Mouse (Mus musculus) brain, embryonic 14.5 days (tissue): ENCODE results near the gene H2-DMa. TPM values are rescaled to one million over a fixed set of nuclear protein-coding genes. Genes with fewer than 3 reads are reported as not detected.
A peak's percentile ranks its signal among the peaks of the same experiment; 100 is the strongest.

Experiments
- DNase-seq: peaks from one replicate; pipeline ENCODE4 v3.0.0-alpha.2; 2011; ENCODE audit warnings: low read depth
- CTCF ChIP-seq: fragments of 200-500 bp; IDR thresholded peaks from 2 replicates; pipeline ENCODE4 v1.5.1; 2012; ENCODE audit warnings: inconsistent platforms, mild to moderate bottlenecking, moderate library complexity, borderline replicate concordance; ENCODE audit not compliant: insufficient read depth, insufficient read length; ENCODE audit errors: extremely low read depth
- POLR2A ChIP-seq: fragments of 200-500 bp; IDR thresholded peaks from 2 replicates; pipeline ENCODE4 v1.6.1; 2012; ENCODE audit warnings: mild to moderate bottlenecking, inconsistent platforms, borderline replicate concordance; ENCODE audit not compliant: poor library complexity, insufficient read depth, insufficient read length, severe bottlenecking; ENCODE audit errors: extremely low read depth
- polyA plus RNA-seq: library from polyadenylated mRNA; depleted of rRNA; stranded (reverse); fragments of >200 nt; gene quantifications from 2 replicates; pipeline ENCODE4 v1.2.3, GENCODE M21; 2012

Gene H2-DMa
- polyA plus RNA-seq, 1 experiment = 16.4 TPM

DNA sequence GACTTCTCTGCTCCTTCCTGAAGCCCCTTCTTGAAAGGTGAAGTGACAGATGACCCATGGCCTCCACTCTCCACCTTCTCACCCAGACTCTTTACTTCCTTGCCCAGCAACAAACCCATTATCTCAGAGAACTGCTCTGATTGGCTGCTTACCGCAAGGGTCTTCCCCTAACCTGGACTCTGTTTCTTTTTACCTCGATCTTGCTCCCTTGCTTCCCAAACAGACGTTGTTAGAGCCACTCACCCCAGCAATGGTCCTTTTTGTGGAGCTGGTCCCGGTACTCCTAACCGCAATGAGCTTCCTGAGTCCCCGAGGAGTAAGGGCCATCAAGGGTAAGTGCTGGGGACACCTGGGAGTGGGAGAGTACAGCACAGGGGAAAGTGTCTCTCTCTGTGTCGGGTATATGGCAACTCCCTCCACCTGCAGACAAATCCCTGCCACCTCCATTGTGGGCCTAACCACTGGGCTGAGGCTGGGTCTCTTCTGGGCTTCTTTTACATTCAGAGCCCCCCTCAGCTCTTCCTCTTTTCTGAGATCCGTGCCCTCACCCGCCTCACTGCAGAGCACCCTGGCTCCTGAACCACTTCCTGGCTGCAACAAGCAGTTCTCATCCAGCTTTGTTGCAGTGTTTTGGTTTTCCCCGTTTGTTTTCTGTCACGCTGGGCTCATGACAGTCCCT is 27.0 kb upstream of the H2-DMa start, which contains the start of gene H2-Oa:
TSS of gene H2-Oa (plus strand) at position 144 of the 679 bp plus-strand sequence.
- DNase-seq = no peak
- no peak for TF ChIP-seq POLR2A
- TF ChIP-seq CTCF = no peak

DNA sequence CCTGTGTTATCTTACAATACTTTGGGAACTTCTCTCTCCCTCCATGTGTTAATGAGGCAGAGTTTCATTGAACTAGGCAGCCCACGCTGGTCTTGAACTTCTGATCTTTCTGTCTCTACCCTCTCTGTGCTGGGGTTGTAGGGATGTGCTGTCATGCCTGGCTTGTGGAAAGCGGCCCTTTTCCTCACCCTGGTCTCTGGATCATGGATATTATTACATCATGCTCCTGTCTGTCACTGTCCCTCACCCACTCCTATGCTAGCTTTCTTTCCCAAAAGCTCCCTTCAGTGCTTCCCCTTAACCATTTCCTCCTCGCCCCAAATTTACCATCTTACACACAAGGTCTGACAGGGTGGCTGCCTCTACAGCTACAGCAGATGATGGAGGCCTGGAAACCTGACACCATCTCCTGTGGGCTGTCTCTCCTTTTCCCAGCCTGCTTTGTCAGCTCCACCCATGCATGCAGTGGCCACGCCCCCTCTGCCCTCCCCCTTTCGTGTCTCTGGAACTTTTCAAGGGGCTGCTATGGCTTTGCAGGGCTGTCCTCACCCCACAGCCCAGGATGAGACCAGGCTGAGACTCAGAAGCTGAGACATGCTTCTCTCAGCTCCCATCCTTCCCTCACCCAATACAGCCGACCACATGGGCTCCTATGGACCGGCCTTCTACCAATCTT is 26.0 kb upstream of the H2-DMa start:
- DNase-seq = peak; percentile 50
- TF ChIP-seq CTCF (no peak), POLR2A (no peak)

DNA sequence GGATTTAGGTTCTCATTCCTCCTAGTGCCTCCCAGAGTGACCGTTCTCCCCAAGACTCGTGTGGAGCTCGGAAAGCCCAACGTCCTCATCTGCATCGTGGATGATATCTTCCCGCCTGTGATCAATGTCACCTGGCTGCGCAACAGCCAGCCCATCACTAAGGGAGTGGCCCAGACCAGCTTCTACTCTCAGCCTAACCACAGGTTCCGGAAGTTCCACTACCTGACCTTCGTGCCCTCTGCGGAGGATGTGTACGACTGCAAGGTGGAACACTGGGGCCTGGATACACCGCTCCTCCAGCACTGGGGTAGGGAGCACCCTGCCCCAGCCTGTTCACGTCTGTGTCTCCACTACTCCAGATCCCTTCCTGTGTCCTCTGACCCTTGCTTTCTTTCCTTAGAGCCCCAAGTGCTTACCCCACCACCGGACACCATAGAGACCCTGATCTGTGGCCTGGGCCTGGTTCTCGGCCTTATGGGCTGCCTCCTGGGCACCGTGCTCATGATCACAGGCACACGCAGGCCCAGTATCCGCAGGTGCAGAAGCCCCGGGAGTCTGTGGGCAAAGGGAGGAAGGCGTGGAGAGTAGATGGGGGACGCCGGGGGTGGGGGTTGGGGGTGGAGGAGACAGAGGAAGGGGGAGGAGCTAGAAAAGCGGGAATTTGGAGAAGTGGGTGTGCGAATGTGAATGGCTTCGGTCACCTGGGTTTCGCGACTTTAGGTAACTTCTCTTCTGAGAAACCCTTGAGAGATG is 24.9 kb upstream of the H2-DMa start:
- TF ChIP-seq CTCF (no peak), POLR2A (no peak)
- DNase-seq = no peak

DNA sequence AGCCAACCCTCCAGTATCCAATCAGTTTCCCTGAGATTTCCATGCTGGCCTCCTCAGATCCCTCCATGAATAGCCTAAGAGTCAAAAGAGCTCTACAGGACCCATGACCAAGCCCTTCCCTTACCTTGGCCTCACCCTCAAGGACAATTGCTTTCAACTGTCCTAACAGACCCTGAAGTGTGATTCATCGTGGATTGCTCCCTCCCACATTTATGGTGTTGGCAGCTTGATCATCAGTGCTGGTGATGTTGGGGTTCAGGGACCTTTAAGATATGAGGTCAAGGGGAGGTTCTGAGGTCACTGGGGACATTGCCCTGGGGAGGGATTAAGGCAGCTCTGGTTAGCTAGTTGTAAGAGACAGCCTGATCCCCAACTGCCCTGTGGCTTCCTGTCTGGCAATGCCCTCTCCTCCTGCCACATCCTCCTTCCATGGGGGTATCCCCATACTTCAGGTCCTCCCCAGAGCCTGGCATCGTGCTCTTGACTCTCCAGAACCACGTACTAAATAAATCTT is 22.8 kb upstream of the H2-DMa start:
- no peak for DNase-seq
- TF ChIP-seq CTCF (no peak), POLR2A (no peak)

DNA sequence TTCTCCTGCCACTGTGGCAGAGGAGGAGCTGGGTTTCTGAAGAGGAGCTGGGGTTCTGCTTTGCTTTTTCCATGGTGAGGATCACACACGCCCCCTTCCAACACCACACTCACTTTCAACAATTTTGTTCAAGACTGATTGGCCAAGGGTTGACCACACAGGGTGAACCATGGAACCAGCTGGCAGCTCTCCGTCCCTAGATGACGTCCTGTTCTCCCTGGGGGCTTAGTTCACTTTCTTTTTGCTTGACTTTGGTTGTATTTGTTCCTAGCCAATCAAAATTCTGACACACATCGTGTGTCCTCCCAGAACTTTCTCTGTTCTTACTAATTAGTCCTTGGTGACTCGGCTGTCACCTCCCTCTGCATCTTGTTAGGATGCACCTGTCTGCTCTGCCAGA is 22.1 kb upstream of the H2-DMa start:
- no peak for DNase-seq
- TF ChIP-seq CTCF (no peak), POLR2A (no peak)

DNA sequence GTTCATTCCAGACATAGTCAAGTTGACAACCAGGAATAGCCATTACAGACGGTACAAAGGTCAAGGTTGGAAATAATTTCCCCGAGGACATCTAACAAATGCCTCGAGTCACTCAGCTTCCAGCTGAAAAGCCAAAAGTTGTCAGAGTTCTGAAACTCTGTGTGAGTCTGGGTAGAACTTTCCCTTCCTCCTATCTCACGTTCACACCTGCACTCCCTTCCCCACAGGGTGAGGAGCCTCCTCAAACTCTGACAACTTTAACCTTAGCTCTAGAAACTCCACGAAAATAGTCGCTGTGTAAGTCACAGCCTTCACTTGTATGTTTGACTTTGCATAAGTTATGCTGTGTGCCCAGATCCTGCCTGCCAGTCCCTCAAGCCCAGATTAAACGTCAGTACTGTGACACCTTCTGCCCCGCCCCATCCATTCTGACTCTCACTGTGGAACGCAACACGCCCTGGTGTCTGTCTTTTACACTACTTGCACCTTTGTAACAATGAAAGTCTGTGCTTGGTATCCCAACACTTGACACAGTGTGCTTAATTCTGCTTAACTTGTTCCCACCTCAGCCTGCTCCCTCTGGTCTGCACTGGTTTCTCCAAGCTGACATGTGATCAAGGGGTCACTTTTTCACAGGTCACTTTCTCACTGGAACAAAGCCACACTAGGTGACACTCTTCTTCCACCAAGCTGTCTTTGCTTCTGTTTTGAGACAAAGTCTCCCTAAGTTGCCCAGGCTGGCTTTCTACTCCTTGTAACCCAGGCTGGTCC is 20.4 kb upstream of the H2-DMa start:
- no peak for DNase-seq
- no peak for TF ChIP-seq POLR2A
- no peak for TF ChIP-seq CTCF

DNA sequence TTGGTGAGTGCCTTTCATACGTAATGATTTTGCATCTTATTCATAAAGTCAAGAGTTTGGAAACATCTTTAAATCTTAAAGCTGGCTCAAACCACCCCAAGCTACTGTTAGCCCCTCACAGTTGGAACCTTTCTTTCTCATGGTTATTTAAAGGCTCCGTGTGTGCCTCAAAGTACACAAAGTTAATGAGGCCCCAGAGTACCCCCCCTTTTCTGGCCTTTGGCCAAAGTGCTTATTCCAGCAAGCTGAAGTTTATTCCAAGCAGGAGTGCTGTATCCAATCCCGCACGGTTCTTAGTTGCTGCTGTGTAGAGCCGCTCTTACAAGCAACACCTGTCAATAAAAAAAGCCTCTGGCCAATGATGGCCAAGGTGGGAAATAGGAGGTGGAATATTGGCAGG is 19.8 kb upstream of the H2-DMa start:
- TF ChIP-seq CTCF (no peak), POLR2A (no peak)
- DNase-seq = peak; percentile 68

DNA sequence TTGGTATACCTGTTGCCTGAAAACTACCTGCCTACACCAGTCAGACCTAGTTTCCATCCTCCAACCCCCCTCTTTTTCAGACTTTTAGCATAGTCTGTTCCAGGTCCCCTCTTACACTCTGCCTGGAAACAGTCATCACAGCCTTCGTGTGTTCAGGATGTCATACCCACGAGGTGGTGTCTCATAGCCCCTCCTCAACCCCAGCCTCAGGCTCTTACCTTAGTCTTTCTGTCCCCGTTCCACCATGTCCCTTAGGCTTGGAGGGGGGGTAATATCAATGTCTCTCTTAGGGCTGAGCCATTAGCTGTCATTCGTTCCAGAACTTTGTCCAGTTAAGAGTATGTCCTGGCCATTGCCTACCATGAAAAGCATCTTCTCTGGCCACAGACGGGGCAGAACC is 18.2 kb upstream of the H2-DMa start:
- no peak for DNase-seq

DNA sequence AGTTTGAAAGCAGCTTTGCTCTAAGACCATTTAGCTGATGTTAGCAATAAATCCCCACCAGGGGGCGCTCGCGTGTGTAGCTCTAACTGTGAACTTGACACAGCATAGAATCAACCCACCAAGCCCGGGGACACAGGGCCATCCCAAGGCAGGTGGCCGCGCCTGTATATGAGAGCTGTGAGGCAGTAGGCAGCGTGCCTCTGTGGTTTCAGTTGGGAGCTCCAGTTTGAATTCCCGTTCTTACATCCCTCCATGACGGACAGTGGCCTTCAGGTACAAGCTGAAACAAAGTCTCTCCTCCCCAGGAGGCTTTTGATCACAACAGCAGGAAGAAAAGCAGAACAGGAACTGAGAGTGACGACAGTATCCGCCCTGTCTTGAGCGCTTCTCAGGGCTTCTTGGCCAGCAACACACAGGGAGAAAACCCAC is 17.7 kb upstream of the H2-DMa start:
- peak; percentile 93 for DNase-seq
- TF ChIP-seq POLR2A (no peak), CTCF (peak; percentile 90)

More for the DNA sequence above, 18.2 kb upstream of the H2-DMa start:
- TF ChIP-seq POLR2A (no peak), CTCF (no peak)

DNA sequence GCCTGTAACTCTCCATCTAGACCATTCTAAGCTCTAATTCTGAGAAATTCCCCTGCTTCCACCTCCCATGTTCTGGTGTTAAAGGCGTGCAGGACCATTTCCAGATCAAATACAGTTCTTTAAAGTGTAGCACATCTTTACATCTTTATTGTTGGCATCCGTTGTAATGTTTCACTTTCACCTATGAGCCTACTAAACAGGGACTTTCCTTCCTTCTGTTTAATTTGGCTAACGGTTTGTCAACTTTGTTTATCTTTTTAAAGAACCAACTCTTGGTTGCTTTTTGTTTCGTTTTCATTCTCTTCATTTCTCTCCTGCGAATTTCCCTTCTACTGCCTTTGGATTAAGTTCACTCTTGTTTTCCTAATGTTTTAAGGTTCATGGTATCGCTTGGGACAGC is 16.5 kb upstream of the H2-DMa start:
- TF ChIP-seq CTCF (no peak), POLR2A (no peak)
- DNase-seq = no peak

DNA sequence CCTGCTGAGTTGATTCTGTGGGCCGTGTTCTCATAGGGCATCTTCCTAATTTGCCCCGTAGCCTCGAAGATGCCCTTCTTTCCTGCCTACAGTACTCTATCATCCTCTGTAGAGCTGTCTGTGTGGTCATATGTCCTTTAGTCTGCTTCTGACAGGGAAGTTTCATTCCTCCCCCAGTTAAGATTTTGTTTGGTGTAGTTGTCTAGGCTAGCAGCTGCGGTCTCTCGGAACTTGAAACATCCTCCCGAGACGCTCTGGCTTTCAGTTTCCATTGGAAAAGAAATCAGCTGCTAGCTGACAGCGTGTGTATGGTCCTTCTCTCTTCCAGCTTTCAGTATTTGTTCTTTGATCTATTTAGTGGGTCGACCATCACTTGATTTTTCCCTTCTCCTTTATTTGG is 14.5 kb upstream of the H2-DMa start:
- TF ChIP-seq POLR2A (no peak), CTCF (no peak)
- no peak for DNase-seq

DNA sequence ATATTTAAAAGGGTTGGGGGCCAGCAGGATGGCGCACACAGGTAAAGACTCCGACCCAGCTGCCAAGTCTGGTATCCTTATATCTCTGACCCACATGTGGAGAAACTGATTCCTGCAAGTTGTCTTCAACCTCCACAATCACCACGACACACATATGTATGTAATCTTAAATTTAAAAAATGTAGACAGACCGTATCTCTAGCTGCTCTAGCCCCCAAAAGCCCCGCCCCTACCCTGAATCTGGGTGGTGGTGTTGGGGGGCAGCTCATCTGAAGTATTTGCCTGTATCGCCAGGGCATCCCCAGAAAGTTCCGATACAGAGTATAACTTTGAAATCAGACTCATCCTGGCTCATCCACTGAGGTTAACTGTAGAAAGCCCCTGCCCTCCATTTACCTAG is 12.8 kb upstream of the H2-DMa start:
- TF ChIP-seq POLR2A (no peak), CTCF (no peak)
- no peak for DNase-seq
